Mouse (Mus musculus) forebrain, embryonic 16.5 days (tissue): Measurements from ENCODE around the gene Nav2. TPM values are rescaled to one million over a fixed set of nuclear protein-coding genes. Genes with fewer than 3 reads are reported as not detected.

Source experiments
- ATAC-seq: fragments of 200-750 bp; cut with Nextera tagmentation; 2 replicates; pipeline ENCODE4 v1.8.0; 2017; ENCODE audit warnings: mild to moderate bottlenecking, moderate library complexity
- H3K27ac ChIP-seq: fragments of 300-500 bp; sonication (generic); 2 replicates; pipeline ENCODE4 v1.5.1; 2014; ENCODE audit warnings: low read length, control low read depth
- H3K27me3 ChIP-seq: fragments of 300-500 bp; sonication (generic); replicated peaks from 2 replicates; pipeline ENCODE4 v1.6.1; 2014; ENCODE audit warnings: low read length; ENCODE audit not compliant: control insufficient read depth, insufficient read depth
- H3K36me3 ChIP-seq: fragments of 300-500 bp; sonication (generic); 2 replicates; pipeline ENCODE4 v1.6.1; 2014; ENCODE audit not compliant: control insufficient read depth, insufficient read depth
- H3K4me1 ChIP-seq: fragments of 300-500 bp; sonication (generic); replicated peaks from 2 replicates; pipeline ENCODE4 v1.6.1; 2014; ENCODE audit warnings: low read length; ENCODE audit not compliant: control insufficient read depth, insufficient read depth
- H3K4me2 ChIP-seq: fragments of 300-500 bp; sonication (generic); 2 replicates; pipeline ENCODE4 v1.6.1; 2014; ENCODE audit warnings: mild to moderate bottlenecking, low read length, control low read depth
- H3K4me3 ChIP-seq: fragments of 300-500 bp; sonication (generic); replicated peaks from 2 replicates; pipeline ENCODE4 v1.5.1; 2014; ENCODE audit warnings: mild to moderate bottlenecking, low read length, control low read depth
- H3K9ac ChIP-seq: fragments of 300-500 bp; sonication (generic); replicated peaks from 2 replicates; pipeline ENCODE4 v1.6.1; 2014; ENCODE audit warnings: low read depth, low read length, control low read depth
- H3K9me3 ChIP-seq: fragments of 300-500 bp; sonication (generic); 2 replicates; pipeline ENCODE4 v1.6.1; 2016; ENCODE audit warnings: low read length; ENCODE audit not compliant: control insufficient read depth
- WGBS: fragments of 180-500 bp; shearing (Covaris S2); extraction: QIAGEN DNeasy Blood & Tissue Kit; methylation state at CpG from one replicate; pipeline ENCODE4 v1.1.7; 2014; 5-methylcytosine and 5-hydroxymethylcytosine counted together
- polyA plus RNA-seq: library from polyadenylated mRNA; unstranded; fragments of >200 nt; fragmentation: Nextera tagmentation; extraction: Ambion mirVana; gene quantifications from 2 replicates; pipeline ENCODE4 v1.2.1, GENCODE M21; 2015

Gene Nav2
- polyA plus RNA-seq, 1 experiment from 2014 or later = 35.2 TPM

DNA sequence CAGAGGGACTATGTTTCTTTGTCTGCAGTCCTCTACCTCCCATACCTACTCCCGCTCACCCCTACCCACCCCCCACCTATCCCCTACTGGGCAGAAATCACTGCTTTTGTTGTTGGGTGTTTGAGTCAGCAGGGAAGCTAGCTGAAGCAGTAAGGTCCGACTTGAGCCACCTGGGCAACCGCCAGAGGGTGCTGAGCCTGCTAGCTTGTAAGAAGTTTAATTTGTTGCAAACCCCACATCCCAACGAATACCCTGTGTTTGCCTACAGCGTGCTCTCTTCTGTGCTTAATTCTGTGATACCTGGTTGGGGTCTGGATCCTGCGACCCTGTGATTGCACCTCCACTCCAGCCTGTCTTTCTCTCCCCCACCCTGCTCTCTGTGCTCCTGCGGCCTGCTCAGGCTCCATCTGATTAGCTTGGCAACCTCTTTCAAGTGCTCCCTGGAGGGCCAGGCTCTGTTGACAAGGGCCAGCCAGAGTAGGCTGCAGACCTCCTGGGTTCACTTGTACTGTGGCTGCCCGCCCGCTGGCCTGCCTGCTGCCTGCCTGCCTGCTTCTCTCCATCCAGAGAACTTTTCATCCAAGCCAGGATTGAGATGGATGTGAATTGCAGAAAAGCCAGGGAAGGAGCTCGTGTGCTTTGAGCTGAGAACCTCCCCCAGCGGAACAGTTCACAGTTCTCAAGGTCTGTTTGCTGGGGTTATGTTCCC is 575.7 kb downstream of the Nav2 start:
- no peak overlapping the region for H3K4me2 ChIP-seq
- no peaks in the 10 kb centered on the region for H3K9me3 ChIP-seq
- H3K4me3 ChIP-seq = no peak overlapping the region
- 14% methylated on average over 11 of the region's 11 CpGs for WGBS
- peaks cover 16% of the 10 kb centered on the region for H3K4me1 ChIP-seq
- H3K27ac ChIP-seq = peak overlapping the region; percentile 75
- no peaks in the 10 kb centered on the region for H3K36me3 ChIP-seq
- peak; percentile 39; the same call in 1 of the 2 replicates for ATAC-seq
- H3K9ac ChIP-seq = no peak overlapping the region
- no peaks in the 10 kb centered on the region for H3K27me3 ChIP-seq

DNA sequence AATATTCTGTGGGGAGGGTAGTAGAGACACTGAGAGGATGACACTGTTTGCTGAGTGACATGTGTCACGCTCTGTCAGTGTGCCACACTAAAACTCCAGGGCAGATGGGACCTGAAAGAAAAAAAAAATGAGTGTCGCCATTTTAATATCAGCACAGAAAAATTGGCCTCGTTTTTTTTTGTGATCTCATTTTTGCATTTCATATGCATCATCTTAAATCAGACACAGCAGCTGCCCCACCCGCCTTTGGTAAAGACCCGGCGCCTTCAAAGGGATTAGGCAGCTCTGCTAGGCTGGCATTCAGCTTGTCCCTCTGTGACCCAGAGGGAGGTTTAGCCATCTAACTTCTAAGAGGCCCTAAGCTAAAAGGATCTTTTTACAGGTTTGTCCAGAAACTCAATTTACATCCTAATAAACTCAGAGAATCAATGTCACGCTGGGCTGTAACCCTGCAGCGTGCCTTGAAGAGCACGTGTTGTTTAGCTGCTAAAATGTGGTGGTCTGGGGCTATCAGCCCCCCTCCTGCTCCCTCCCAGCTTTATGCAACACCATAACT is 576.9 kb downstream of the Nav2 start:
- WGBS = 15% methylated on average over 9 of the region's 9 CpGs
- Histone ChIP-seq H3K27ac (peak overlapping the region; percentile 75), H3K4me3 (no peak overlapping the region), H3K9ac (no peak overlapping the region), H3K4me1 (peaks cover 16% of the 10 kb centered on the region), H3K27me3 (no peaks in the 10 kb centered on the region), H3K4me2 (no peak overlapping the region), H3K9me3 (no peaks in the 10 kb centered on the region), H3K36me3 (no peaks in the 10 kb centered on the region)
- 0 out of 2 replicates have a peak, but pooled peaks have one; percentile 9 for ATAC-seq

- peaks cover 26% of the 10 kb centered on the region for H3K4me1 ChIP-seq
- no peak overlapping the region for H3K4me3 ChIP-seq
- no peak overlapping the region for H3K27ac ChIP-seq
- H3K36me3 ChIP-seq = no peaks in the 10 kb centered on the region
- H3K9me3 ChIP-seq = no peaks in the 10 kb centered on the region
- 80% methylated on average over 2 of the region's 2 CpGs for whole genome bisulfite sequencing
- H3K4me2 ChIP-seq = no peak overlapping the region
- no peak overlapping the region for H3K9ac ChIP-seq
- no peak for ATAC-seq
- no peaks in the 10 kb centered on the region for H3K27me3 ChIP-seq
Observed at GRCm38 (mm10) chr7:49487347-49487746, 578.8 kb downstream of the Nav2 start.

- 70% methylated on average over 4 of the region's 4 CpGs for WGBS
- Histone ChIP-seq H3K36me3 (no peaks in the 10 kb centered on the region), H3K4me2 (no peak overlapping the region), H3K4me3 (no peak overlapping the region), H3K27ac (no peak overlapping the region), H3K4me1 (peaks cover 26% of the 10 kb centered on the region), H3K9me3 (no peaks in the 10 kb centered on the region), H3K9ac (no peak overlapping the region), H3K27me3 (no peaks in the 10 kb centered on the region)
- no peak for ATAC-seq
Observed at GRCm38 (mm10) chr7:49488493-49489087, 580.1 kb downstream of the Nav2 start.

- no peak overlapping the region for H3K9ac ChIP-seq
- WGBS = 46% methylated on average over 10 of the region's 10 CpGs
- H3K4me1 ChIP-seq = peaks cover 24% of the 10 kb centered on the region
- H3K36me3 ChIP-seq = no peaks in the 10 kb centered on the region
- no peaks in the 10 kb centered on the region for H3K27me3 ChIP-seq
- no peak overlapping the region for H3K4me2 ChIP-seq
- H3K9me3 ChIP-seq = no peaks in the 10 kb centered on the region
- peak; percentile 75 for ATAC-seq
- H3K27ac ChIP-seq = peak overlapping the region; percentile 82
- no peak overlapping the region for H3K4me3 ChIP-seq
Observed at GRCm38 (mm10) chr7:49490814-49491213, 582.3 kb downstream of the Nav2 start.

DNA sequence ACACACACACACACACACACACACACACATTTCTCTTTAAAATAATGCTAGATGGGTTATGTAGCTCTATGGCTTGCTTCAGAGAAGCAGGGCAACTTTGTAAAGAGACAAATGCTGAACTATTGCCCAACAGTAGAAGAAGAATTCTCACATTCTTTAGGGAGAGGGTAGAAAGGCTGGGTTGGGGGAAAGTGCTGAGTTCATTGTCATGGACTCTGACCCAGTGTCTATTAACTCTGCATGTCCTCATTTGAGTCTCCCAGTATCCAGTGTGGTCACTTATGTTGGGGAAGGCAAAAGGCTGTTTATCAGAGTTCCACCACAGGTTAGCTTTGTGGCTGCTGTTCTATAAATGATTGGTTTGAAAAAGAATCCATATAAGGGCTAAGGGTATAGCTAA is 584.1 kb downstream of the Nav2 start:
- no peak for ATAC-seq
- no peak overlapping the region for H3K9ac ChIP-seq
- no peaks in the 10 kb centered on the region for H3K9me3 ChIP-seq
- H3K27ac ChIP-seq = no peak overlapping the region
- no peaks in the 10 kb centered on the region for H3K36me3 ChIP-seq
- H3K4me1 ChIP-seq = peaks cover 39% of the 10 kb centered on the region
- no peaks in the 10 kb centered on the region for H3K27me3 ChIP-seq
- H3K4me2 ChIP-seq = no peak overlapping the region
- no peak overlapping the region for H3K4me3 ChIP-seq

GRCm38 (mm10) chr7:49493210-49493609 is 584.7 kb downstream of the Nav2 start:
- peaks cover 39% of the 10 kb centered on the region for H3K4me1 ChIP-seq
- H3K27me3 ChIP-seq = no peaks in the 10 kb centered on the region
- H3K27ac ChIP-seq = no peak overlapping the region
- WGBS = 90% methylated on average over 4 of the region's 4 CpGs
- H3K9me3 ChIP-seq = no peaks in the 10 kb centered on the region
- no peak overlapping the region for H3K4me2 ChIP-seq
- ATAC-seq = no peak
- no peak overlapping the region for H3K9ac ChIP-seq
- H3K36me3 ChIP-seq = no peaks in the 10 kb centered on the region
- no peak overlapping the region for H3K4me3 ChIP-seq

DNA sequence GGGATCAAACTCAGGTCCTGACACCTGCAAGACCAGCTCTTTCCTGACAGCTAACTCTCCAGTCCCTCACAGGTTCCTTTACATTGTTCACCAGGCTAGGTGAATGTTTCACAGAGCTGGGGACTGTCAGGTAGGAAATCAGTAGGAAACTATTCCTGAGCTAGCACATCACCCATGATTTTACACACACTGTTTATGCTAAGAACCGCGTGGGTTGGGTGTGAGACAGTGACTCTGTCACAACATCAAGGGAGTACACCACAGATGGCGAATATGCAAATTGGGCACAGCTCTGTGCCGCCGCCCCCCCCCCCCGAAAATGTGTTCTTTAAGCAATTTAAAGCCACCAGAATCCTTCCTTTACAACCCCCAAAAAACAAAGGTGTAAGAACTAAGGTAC is 586.1 kb downstream of the Nav2 start:
- Histone ChIP-seq H3K4me2 (no peak overlapping the region), H3K9me3 (no peaks in the 10 kb centered on the region), H3K4me3 (no peak overlapping the region), H3K36me3 (no peaks in the 10 kb centered on the region), H3K9ac (no peak overlapping the region), H3K27ac (peak overlapping the region; percentile 87; the same call in 1 of the 2 replicates), H3K4me1 (peaks cover 39% of the 10 kb centered on the region), H3K27me3 (no peaks in the 10 kb centered on the region)
- ATAC-seq = peak; percentile 53
- 74% methylated on average over 6 of the region's 6 CpGs for WGBS

DNA sequence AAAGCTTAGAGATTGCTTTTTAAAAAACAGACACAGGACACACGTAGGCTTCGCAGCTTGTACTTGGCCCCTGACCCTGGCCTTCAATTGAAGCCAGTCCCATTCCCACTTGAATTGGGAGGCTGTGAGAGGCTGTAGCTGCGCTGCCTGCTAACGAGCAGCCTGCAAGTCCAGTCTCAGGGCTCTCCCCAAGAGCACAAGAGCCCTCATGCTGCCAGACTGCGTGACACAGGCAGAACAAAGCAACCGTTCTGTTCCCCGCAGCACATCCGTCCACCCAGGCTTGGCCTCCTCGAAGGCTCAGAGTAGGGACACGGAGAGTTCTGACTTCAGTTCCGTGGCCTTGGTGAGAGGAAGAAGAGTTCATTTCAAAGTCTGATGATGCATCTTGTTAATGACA is 587.6 kb downstream of the Nav2 start:
- Histone ChIP-seq H3K4me3 (no peak overlapping the region), H3K9me3 (no peaks in the 10 kb centered on the region), H3K4me1 (peaks cover 32% of the 10 kb centered on the region), H3K9ac (peak overlapping the region; percentile 38; the same call in 1 of the 2 replicates), H3K36me3 (no peaks in the 10 kb centered on the region), H3K27me3 (no peaks in the 10 kb centered on the region), H3K27ac (peak overlapping the region; percentile 87), H3K4me2 (no peak overlapping the region)
- peak; percentile 54 for ATAC-seq
- WGBS = 10% methylated on average over 11 of the region's 11 CpGs
